Mouse (Mus musculus) T-cell, adult 66 days (primary cell): ENCODE results near the gene Eef1akmt4. TPM values are rescaled to one million over a fixed set of nuclear protein-coding genes. Genes with fewer than 3 reads are reported as not detected.

Source experiments
- total RNA-seq, 2 experiments: library from RNA; stranded (reverse); gene quantifications; 3 replicates in 1 of 2; 4 replicates in 1 of 2; pipeline ENCODE4 v1.2.4; 2023

Eef1akmt4 gene
- 10 to 100 TPM; 10.3 to 11.8 TPM for total RNA-seq

GRCm38 (mm10) chr16:20611357-20612227 lies at the start of gene Eef1akmt4, which contains the start of the genes Gm49333 and Alg3:
Gene Eef1akmt4 (plus strand): TSS chr16:20611593.
Gene Gm49333 (plus strand): TSS chr16:20611610.
Gene Alg3 (minus strand): TSS chr16:20611735.

GRCm38 (mm10) chr16:20589366-20589938 lies 21.9 kb upstream of the Eef1akmt4 start, which contains the start of gene Vwa5b2:
Gene Vwa5b2 (plus strand): TSS chr16:20589471.

GRCm38 (mm10) chr16:20621191-20621990 lies 10.0 kb downstream of the Eef1akmt4 start, which contains the start of gene Camk2n2:
Gene Camk2n2 (minus strand): TSS chr16:20621287.

GRCm38 (mm10) chr16:20629731-20630634 lies 18.6 kb downstream of the Eef1akmt4 start, which contains the start of gene Ece2:
Gene Ece2 (plus strand): TSS chr16:20629828.

GRCm38 (mm10) chr16:20651076-20651946 lies 39.9 kb downstream of the Eef1akmt4 start, which contains the start of gene Psmd2:
Gene Psmd2 (plus strand): TSS chr16:20651652.

GRCm38 (mm10) chr16:20668013-20668412 lies 56.6 kb downstream of the Eef1akmt4 start, which contains the start of gene Eif4g1:
Gene Eif4g1 (plus strand): TSS chr16:20668313.

Other genes with a start within 250 kb of the Eef1akmt4 start
- gene Abcc5, start 185.2 kb upstream of the Eef1akmt4 start, total RNA-seq: 10 to 100 TPM; 74.4 to 79.5 TPM
- 10 to 100 TPM; 50.6 to 52.9 TPM for gene Eif2b5, start 112.8 kb upstream of the Eef1akmt4 start, total RNA-seq
- gene Dvl3, start 94.6 kb upstream of the Eef1akmt4 start, total RNA-seq: 10 to 100 TPM; 42.8 to 42.9 TPM
- 100 to 1,000 TPM; 172 to 203 TPM for gene Ap2m1, start 76.1 kb upstream of the Eef1akmt4 start, total RNA-seq
- 100 to 1,000 TPM in 1 of 2 experiments, 10 to 100 TPM in 1; 88.3 to 112 TPM for gene Abcf3, start 63.0 kb upstream of the Eef1akmt4 start, total RNA-seq
- under 1 TPM in 1 of 2 experiments, not detected in 1; 0.33 TPM for gene Vwa5b2, start 22.1 kb upstream of the Eef1akmt4 start, total RNA-seq
- not detected for gene Gm49333, start within 50 bp of the Eef1akmt4 start, total RNA-seq
- gene Alg3, start 142 bp downstream of the Eef1akmt4 start, total RNA-seq: 10 to 100 TPM; 11.3 to 13.0 TPM
- not detected for gene Camk2n2, start 9.7 kb downstream of the Eef1akmt4 start, total RNA-seq
- gene Ece2, start 18.2 kb downstream of the Eef1akmt4 start, total RNA-seq: not detected
- gene Psmd2, start 40.1 kb downstream of the Eef1akmt4 start, total RNA-seq: 100 to 1,000 TPM; 116 to 129 TPM
- 100 to 1,000 TPM; 305 to 311 TPM for gene Eif4g1, start 56.7 kb downstream of the Eef1akmt4 start, total RNA-seq
- 1 to 10 TPM; 2.2 to 2.5 TPM for gene Fam131a, start 81.6 kb downstream of the Eef1akmt4 start, total RNA-seq
- 10 to 100 TPM; 23.6 to 24.4 TPM for gene Polr2h, start 106.1 kb downstream of the Eef1akmt4 start, total RNA-seq
- 1 to 10 TPM; 3.0 to 4.6 TPM for gene Clcn2, start 106.2 kb downstream of the Eef1akmt4 start, total RNA-seq
- not detected for gene Chrd, start 121.5 kb downstream of the Eef1akmt4 start, total RNA-seq
- not detected for gene Thpo, start 122.9 kb downstream of the Eef1akmt4 start, total RNA-seq